Mouse (Mus musculus): ENCODE measurements around the gene Fam69a. TPM values are rescaled to one million over a fixed set of nuclear protein-coding genes. Genes with fewer than 3 reads are reported as not detected.
"Not testable (repeated sequence)": the region's sequence is repeated elsewhere in the genome, so short reads cannot be mapped to it uniquely, and the experiment has no call there.

Gene Fam69a
- total RNA-seq, 2 experiments from 2014 or later, result 33.2 to 44.4 TPM

GRCm38 (mm10) chr5:107909668-107910067 lies 77.2 kb downstream of the Fam69a start:
- DNase-seq (ENCODE audit: low spot score in 2 of 2), result no peak

DNA sequence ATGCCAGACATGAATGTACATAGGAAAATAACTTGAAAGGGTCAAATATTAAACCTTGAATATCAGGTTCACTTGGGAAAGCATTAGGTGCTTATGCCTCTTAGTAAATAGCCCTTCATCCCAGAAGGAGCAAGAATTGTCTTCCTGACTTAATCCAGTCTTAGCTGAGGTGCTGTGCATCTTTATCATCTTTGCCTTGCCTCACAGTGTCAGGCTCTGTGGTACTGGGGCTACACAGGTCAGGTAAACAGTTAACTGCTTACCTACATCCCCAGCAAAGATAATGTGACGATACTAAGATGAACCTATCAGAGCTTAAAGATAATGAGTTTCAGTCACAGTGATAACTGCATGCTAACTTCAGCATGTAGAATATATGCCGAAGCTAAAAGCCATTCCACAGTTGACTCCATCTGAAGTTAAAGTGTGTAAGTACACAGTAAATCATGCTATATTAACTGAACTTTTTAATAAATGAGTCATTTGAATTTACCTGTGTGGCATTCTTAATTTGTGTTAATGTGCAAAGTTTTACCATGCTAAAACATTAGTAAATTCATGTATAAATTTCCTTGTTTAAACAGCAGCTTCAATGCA lies 78.3 kb downstream of the Fam69a start:
- DNase-seq (ENCODE audit: low spot score in 2 of 2), result no peak

DNA sequence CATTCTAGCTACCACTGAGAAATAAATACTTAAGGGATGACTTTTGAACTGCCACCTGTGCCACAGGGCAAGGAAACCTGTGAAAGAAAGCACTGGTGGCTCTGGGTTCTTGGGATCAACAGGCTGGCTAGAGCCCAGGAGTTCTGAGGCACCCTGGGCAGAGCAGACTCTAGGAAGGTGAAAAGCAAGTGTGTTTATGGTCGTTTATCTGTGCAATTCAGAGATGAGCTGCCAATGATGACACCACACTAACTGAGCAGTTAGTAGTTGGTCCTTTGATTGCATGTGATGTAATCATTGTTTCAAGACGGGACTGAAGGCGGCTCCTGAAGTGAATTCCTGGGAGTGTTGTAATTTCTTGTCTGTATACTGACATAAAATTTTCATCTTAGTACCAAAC lies 82.6 kb downstream of the Fam69a start:
- no peak for DNase-seq (ENCODE audit: low spot score in 2 of 2)

DNA sequence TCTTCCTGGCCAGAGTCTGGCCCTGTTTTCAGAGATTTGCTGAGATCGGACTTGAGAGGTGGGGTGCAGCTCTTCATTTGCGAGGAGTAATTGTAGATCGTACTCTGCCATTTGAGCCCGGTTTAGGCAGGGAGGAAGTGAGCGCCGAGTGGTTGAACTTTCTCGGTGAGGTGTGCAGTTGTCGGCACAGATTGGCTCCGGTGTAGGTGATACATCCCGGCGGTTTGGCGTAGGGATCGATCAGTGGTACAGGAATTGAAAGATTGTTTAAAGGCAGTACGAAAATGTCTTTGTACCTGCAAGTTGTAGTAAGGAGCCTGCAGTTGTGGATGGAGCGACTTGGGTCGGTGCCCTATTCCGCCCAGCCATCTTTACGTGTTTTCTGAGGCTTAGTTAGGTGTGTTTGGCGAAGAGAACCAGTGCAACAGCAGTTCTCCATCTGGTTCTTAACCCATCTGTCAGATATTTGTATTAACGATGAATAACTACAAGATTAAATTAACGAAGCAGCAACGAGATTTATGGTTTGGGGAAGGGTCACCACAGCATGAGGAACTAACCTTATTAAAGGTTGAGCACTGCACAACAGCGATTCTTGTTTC lies 85.8 kb downstream of the Fam69a start:
- DNase-seq (ENCODE audit: low spot score in 2 of 2), result peak in 1 of 2 experiments; percentile 20

- DNase-seq (ENCODE audit: low spot score in 2 of 2), result peak; percentile 98 to 99
Observed at GRCm38 (mm10) chr5:107900206-107901013, 86.5 kb downstream of the Fam69a start, which contains the start of gene Rpl5. TSS of gene Rpl5 (plus strand) at chr5:107900502.

- DNase-seq (ENCODE audit: low spot score in 2 of 2), result no peak
Observed at GRCm38 (mm10) chr5:107896265-107896664, 90.6 kb downstream of the Fam69a start.

DNA sequence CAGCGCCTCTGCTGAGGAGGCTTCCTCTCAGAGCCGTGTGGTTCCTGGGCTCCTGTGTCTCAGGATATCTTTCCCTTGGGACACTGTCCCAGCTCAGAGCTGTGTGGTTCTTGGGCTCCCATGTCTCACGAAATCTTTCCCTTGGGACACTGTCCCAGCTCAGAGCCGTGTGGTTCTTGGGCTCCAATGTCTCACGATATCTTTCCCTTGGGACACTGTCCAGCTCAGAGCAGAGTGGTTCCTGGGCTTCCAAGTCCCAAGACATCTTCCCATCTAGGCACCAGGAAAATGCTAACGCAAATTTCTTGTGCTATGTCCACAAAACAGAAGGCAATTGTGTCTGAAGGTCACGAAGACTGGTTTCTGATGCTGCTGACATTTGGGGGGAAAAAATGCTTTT lies 92.2 kb downstream of the Fam69a start:
- no peak for DNase-seq (ENCODE audit: low spot score in 2 of 2)

GRCm38 (mm10) chr5:107891515-107891914 lies 95.4 kb downstream of the Fam69a start:
- DNase-seq (ENCODE audit: low spot score in 2 of 2), result not testable (repeated sequence)

GRCm38 (mm10) chr5:107889994-107890888 lies 96.6 kb downstream of the Fam69a start:
- DNase-seq (ENCODE audit: low spot score in 2 of 2), result no peak

GRCm38 (mm10) chr5:107880710-107881109 lies 106.2 kb downstream of the Fam69a start:
- no peak for DNase-seq (ENCODE audit: low spot score in 2 of 2)

DNA sequence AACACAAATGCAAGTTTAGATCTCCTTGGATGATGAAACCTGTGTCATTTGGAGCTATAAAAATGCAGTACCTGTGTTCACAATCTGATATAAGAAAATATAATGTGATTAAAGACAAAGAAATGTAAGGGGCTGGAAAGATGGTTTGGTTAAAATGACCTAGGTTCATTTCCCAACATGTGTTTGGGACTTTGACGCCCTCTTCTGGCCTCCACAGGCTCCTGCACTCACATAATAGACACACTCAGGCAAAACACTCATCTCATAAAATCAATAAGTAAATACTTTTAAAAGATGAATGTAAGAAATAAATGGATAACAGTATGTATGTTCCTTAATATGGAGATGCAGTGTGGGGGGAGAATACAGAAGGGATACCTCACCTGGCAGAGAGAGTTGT lies 109.8 kb downstream of the Fam69a start:
- no peak for DNase-seq (ENCODE audit: low spot score in 2 of 2)

- no peak for DNase-seq (ENCODE audit: low spot score in 2 of 2)
Observed at GRCm38 (mm10) chr5:107875261-107875611, 111.6 kb downstream of the Fam69a start.

DNA sequence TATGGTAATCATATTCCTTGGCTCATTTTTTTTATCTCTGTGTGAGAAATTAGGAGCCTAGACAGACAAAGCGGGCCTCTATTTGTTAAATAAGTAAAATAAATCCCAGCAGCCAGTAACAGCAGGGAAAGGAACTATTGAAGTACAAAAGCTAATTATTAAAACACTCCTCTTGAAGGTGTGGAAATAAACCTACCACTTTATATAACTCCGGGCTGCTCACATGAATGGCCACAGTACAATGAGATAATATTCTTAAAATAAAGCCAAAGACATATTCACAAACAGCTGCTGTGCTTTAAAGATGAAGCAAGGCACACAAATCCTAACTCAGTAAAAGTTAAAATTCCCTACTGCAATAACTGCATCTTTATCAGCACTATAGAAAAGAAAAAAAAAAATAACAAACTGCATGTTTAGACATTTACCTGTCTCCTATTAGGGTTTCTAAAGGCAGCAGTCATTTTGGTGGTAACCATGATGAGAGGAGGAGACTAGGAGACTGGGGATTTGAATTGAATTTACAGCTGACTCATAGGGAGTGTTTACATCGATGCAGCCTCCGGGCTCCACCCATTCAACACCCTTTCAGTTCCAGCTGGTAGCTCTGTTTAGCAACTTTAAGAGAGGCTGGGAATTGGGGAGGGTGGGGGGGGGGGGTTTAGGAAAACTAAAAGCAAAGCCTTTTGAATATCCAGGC lies 112.2 kb downstream of the Fam69a start, which contains the start of gene Evi5:
Gene Evi5 (minus strand): TSS at position 547 of the 700 bp plus-strand sequence.
- no peak for DNase-seq (ENCODE audit: low spot score in 2 of 2)

DNA sequence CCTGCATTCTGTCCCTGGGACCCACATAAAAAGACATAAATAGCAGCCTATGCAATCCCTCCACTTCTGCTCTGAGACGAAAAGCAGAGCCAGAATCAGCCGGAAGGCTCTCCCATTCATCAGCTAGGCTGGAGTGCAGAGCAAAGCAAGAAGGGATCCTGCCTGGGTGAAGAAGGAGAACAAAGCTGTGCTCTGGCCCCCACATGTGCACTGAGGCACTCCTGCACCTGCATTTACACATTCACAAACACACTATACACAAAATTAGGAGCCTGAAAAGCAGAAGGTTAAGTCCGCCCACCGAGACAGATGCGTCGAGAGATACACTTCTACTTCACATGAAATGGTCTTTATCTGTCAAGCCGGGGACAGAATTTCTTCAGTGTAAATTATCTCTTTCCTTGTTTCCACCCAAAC lies 113.0 kb downstream of the Fam69a start:
- no peak for DNase-seq (ENCODE audit: low spot score in 2 of 2)

DNA sequence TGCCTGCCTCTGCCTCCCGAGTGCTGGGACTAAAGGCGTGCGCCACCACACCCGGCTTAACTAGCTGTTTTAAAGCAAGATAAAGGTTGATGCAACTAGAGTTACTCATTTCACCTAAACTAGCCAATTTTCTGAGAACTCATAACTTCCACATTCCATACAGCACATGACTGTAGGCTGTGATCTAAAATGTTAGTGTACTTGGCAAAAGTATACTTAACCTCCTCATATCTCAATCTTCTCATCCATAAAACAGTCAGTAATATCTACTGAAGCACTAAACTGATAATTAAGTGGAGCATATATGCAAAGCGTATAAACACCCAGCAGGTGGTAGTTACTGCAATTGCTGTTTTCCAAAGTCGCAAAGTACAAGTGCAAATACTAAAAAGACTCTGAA lies 113.6 kb downstream of the Fam69a start:
- DNase-seq (ENCODE audit: low spot score in 2 of 2), result no peak

GRCm38 (mm10) chr5:107869701-107870100 lies 117.2 kb downstream of the Fam69a start:
- DNase-seq (ENCODE audit: low spot score in 2 of 2), result no peak

GRCm38 (mm10) chr5:107868905-107869424 lies 117.9 kb downstream of the Fam69a start:
- DNase-seq (ENCODE audit: low spot score in 2 of 2), result peak; percentile 88 to 94

- DNase-seq (ENCODE audit: low spot score in 2 of 2), result peak; percentile 44 to 49
Observed at GRCm38 (mm10) chr5:107867970-107868904, 118.6 kb downstream of the Fam69a start.
